12 mouse cellular contexts compared by ENCODE assay signal in the genomic region with DNA sequence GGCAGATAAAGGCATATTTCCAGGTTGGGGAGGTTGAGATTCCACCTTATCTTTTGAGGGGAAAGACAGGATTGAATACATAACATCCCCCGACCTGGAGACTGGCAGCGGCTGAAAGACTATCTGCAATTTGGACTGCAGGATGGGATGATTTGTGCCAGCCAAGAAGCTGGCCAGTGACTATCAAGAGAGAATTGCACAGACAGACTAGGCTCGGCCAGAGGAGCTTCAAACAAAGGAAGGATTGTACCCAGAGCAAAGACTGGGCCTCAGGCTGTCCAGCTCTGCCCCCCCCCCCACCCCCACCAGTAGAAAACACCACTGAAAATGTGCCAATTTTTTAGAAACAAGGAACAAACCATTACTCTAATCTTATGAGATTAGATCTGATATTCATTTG.
DNase-seq lines count a peak whose midpoint lies in the region; ATAC-seq and TF ChIP-seq lines count a peak whose summit lies in the region.
"Had no signal": no experiment of that assay in that cellular context is flagged by ENCODE, and none has a peak within 500 bp of the region (broad histone marks: within the 10 kb centered on the region; RNA-seq: fewer than 3 reads in every experiment).

No protein-coding gene starts in this region.

- H3K4me3 ChIP-seq in forebrain, embryonic 12.5 days (replicated peaks) = no peak overlapping the region
- H3K4me3 ChIP-seq in forebrain, embryonic 11.5 days (ENCODE audit: low read depth, low read length) = no peak overlapping the region
- H3K4me3 ChIP-seq in stomach, embryonic 16.5 days (replicated peaks; ENCODE audit: low read length) = no peak overlapping the region
- H3K4me3 ChIP-seq in stomach, postnatal 0 days (ENCODE audit: low read depth, low read length) = no peak overlapping the region
- H3K4me3 ChIP-seq in hindbrain, postnatal 0 days (ENCODE audit: low read length) = no peak overlapping the region
- H3K4me3 ChIP-seq: limb, embryonic 15.5 days had no signal

- TF ChIP-seq EP300 in stomach, postnatal 0 days (optimal IDR thresholded peaks at IDR 0.05) = no peak

- H3K27ac ChIP-seq in forebrain, embryonic 12.5 days = no peak overlapping the region
- H3K27ac ChIP-seq in forebrain, embryonic 11.5 days (ENCODE audit: low read depth, low read length) = no peak overlapping the region
- no peak overlapping the region for H3K27ac ChIP-seq in stomach, embryonic 16.5 days (ENCODE audit: low read length)
- no peak overlapping the region for H3K27ac ChIP-seq in stomach, postnatal 0 days (replicated peaks)
- H3K27ac ChIP-seq in hindbrain, postnatal 0 days = peak overlapping the region; percentile 62; the same call in 1 of the 2 replicates
- H3K27ac ChIP-seq: limb, embryonic 15.5 days; macrophage had no signal

- no peak for TF ChIP-seq CTCF in stomach, postnatal 0 days (IDR thresholded peaks at IDR 0.05; ENCODE audit: low read depth)
- no peak for TF ChIP-seq CTCF in hindbrain, postnatal 0 days (IDR thresholded peaks at IDR 0.05; ENCODE audit: low read depth)

- H3K9ac ChIP-seq in forebrain, embryonic 12.5 days = no peak overlapping the region
- H3K9ac ChIP-seq in forebrain, embryonic 11.5 days (ENCODE audit: low read length) = no peak overlapping the region
- H3K9ac ChIP-seq in stomach, embryonic 16.5 days (ENCODE audit: low read length) = no peak overlapping the region
- no peak overlapping the region for H3K9ac ChIP-seq in stomach, postnatal 0 days (ENCODE audit: low read length)
- no peak overlapping the region for H3K9ac ChIP-seq in hindbrain, postnatal 0 days (replicated peaks; ENCODE audit: low read length)
- H3K9ac ChIP-seq: limb, embryonic 15.5 days had no signal

- 0 out of 2 replicates have a peak, but pooled peaks have one; percentile 41 for ATAC-seq in forebrain, embryonic 12.5 days (ENCODE audit: low FRiP score)
- no peak for ATAC-seq in forebrain, embryonic 11.5 days (replicated peaks; ENCODE audit: low FRiP score)
- ATAC-seq in stomach, embryonic 16.5 days (ENCODE audit: insufficient read depth, low FRiP score) = peak; percentile 62; the same call in 1 of the 2 replicates
- no peak for ATAC-seq in stomach, postnatal 0 days (ENCODE audit: low FRiP score, low TSS enrichment)
- peak; percentile 96 for ATAC-seq in hindbrain, postnatal 0 days

- no peaks in the 10 kb centered on the region for H3K9me3 ChIP-seq in forebrain, embryonic 12.5 days
- H3K9me3 ChIP-seq in forebrain, embryonic 11.5 days (ENCODE audit: control insufficient read depth, low read length) = no peaks in the 10 kb centered on the region
- no peaks in the 10 kb centered on the region for H3K9me3 ChIP-seq in stomach, embryonic 16.5 days (replicated peaks; ENCODE audit: control insufficient read depth, low read length)
- no peaks in the 10 kb centered on the region for H3K9me3 ChIP-seq in stomach, postnatal 0 days (ENCODE audit: control insufficient read depth, low read length)
- H3K9me3 ChIP-seq in hindbrain, postnatal 0 days (ENCODE audit: low read length) = no peaks in the 10 kb centered on the region
- H3K9me3 ChIP-seq: limb, embryonic 15.5 days had no signal

- no peaks in the 10 kb centered on the region for H3K4me1 ChIP-seq in forebrain, embryonic 12.5 days
- H3K4me1 ChIP-seq in forebrain, embryonic 11.5 days (replicated peaks; ENCODE audit: control insufficient read depth, insufficient read depth, low read length) = no peaks in the 10 kb centered on the region
- H3K4me1 ChIP-seq in stomach, embryonic 16.5 days (ENCODE audit: control insufficient read depth, insufficient read depth, low read length) = no peaks in the 10 kb centered on the region
- no peaks in the 10 kb centered on the region for H3K4me1 ChIP-seq in stomach, postnatal 0 days (replicated peaks; ENCODE audit: control insufficient read depth, insufficient read depth)
- H3K4me1 ChIP-seq in hindbrain, postnatal 0 days (ENCODE audit: insufficient read depth, low read length) = no peaks in the 10 kb centered on the region
- H3K4me1 ChIP-seq: limb, embryonic 15.5 days had no signal

- H3K27me3 ChIP-seq in forebrain, embryonic 12.5 days = no peaks in the 10 kb centered on the region
- no peaks in the 10 kb centered on the region for H3K27me3 ChIP-seq in forebrain, embryonic 11.5 days (ENCODE audit: control insufficient read depth, insufficient read depth, low read length)
- H3K27me3 ChIP-seq in stomach, embryonic 16.5 days (ENCODE audit: control insufficient read depth, insufficient read depth, low read length) = no peaks in the 10 kb centered on the region
- no peaks in the 10 kb centered on the region for H3K27me3 ChIP-seq in stomach, postnatal 0 days (ENCODE audit: control insufficient read depth, insufficient read depth, low read length)
- H3K27me3 ChIP-seq in hindbrain, postnatal 0 days (ENCODE audit: insufficient read depth, low read length) = no peaks in the 10 kb centered on the region
- H3K27me3 ChIP-seq: limb, embryonic 15.5 days had no signal

- H3K4me2 ChIP-seq in forebrain, embryonic 12.5 days = no peak overlapping the region
- H3K4me2 ChIP-seq in forebrain, embryonic 11.5 days (ENCODE audit: low read depth, low read length, severe bottlenecking) = no peak overlapping the region
- H3K4me2 ChIP-seq in stomach, embryonic 16.5 days (ENCODE audit: low read depth, low read length) = no peak overlapping the region
- H3K4me2 ChIP-seq in stomach, postnatal 0 days (replicated peaks; ENCODE audit: low read depth) = no peak overlapping the region
- no peak overlapping the region for H3K4me2 ChIP-seq in hindbrain, postnatal 0 days (ENCODE audit: low read depth, low read length)
- H3K4me2 ChIP-seq: limb, embryonic 15.5 days had no signal

- WGBS in forebrain, embryonic 12.5 days = 55% methylated on average over 3 of the region's 3 CpGs
- 53% methylated on average over 3 of the region's 3 CpGs for WGBS in forebrain, embryonic 11.5 days
- WGBS in stomach, embryonic 16.5 days = 51% methylated on average over 3 of the region's 3 CpGs
- whole genome bisulfite sequencing in stomach, postnatal 0 days = 51% methylated on average over 3 of the region's 3 CpGs
- 41% methylated on average over 3 of the region's 3 CpGs for WGBS in hindbrain, postnatal 0 days

- H3K36me3 ChIP-seq in forebrain, embryonic 12.5 days (replicated peaks) = no peaks in the 10 kb centered on the region
- no peaks in the 10 kb centered on the region for H3K36me3 ChIP-seq in forebrain, embryonic 11.5 days (ENCODE audit: control insufficient read depth, insufficient read depth, low read length)
- no peaks in the 10 kb centered on the region for H3K36me3 ChIP-seq in stomach, embryonic 16.5 days (ENCODE audit: control insufficient read depth, insufficient read depth, low read length)
- H3K36me3 ChIP-seq in stomach, postnatal 0 days (ENCODE audit: control insufficient read depth, insufficient read depth, low read length) = no peaks in the 10 kb centered on the region
- no peaks in the 10 kb centered on the region for H3K36me3 ChIP-seq in hindbrain, postnatal 0 days (ENCODE audit: insufficient read depth, low read length)
- H3K36me3 ChIP-seq: limb, embryonic 15.5 days had no signal

- DNase-seq in forebrain, embryonic 11.5 days (ENCODE audit: low spot score) = no peak
- DNase-seq in stomach, postnatal 0 days (ENCODE audit: low spot score) = no peak
- DNase-seq in hindbrain, postnatal 0 days (ENCODE audit: low spot score) = peak; percentile 66
- DNase-seq in retina, postnatal 1 day = peak; percentile 76
- DNase-seq in ovary, postnatal 10 days (ENCODE audit: low spot score) = no peak
- no peak for DNase-seq in adrenal gland, adult 18-20 months (ENCODE audit: low spot score in 2 of 2)
- DNase-seq: heart, adult 18-20 months; kidney, postnatal 36 days had no signal

Comparison
In these comparisons a context has a peak if more than half of its experiments do, and no peak if none do; other contexts are left out.
1. ATAC-seq: peak in forebrain, embryonic 12.5 days (single experiment), stomach, embryonic 16.5 days (single experiment) and hindbrain, postnatal 0 days (single experiment); none in forebrain, embryonic 11.5 days (single experiment) and stomach, postnatal 0 days (single experiment).
2. DNase-seq: peak in hindbrain, postnatal 0 days (single experiment) and retina, postnatal 1 day (single experiment); none in forebrain, embryonic 11.5 days (single experiment), stomach, postnatal 0 days (single experiment), ovary, postnatal 10 days (single experiment) and adrenal gland, adult 18-20 months (0 of 2).